Mouse (Mus musculus) hindbrain, embryonic 12.5 days (tissue): ENCODE data around the gene Wfdc12. TPM values are rescaled to one million over a fixed set of nuclear protein-coding genes. Genes with fewer than 3 reads are reported as not detected.
"Not testable (repeated sequence)": the region's sequence is repeated elsewhere in the genome, so short reads cannot be mapped to it uniquely, and the experiment has no call there.

Source experiments
- ATAC-seq: fragments of 200-750 bp; cut with Nextera tagmentation; 2 replicates; pipeline ENCODE4 v1.8.0; 2017; ENCODE audit warnings: moderate TSS enrichment; ENCODE audit not compliant: low FRiP score
- H3K27ac ChIP-seq: fragments of 300-500 bp; sonication (generic); 2 replicates; pipeline ENCODE4 v1.5.1; 2016; ENCODE audit warnings: mild to moderate bottlenecking
- H3K27me3 ChIP-seq: fragments of 300-500 bp; sonication (generic); 2 replicates; pipeline ENCODE4 v1.6.1; 2016; ENCODE audit warnings: mild to moderate bottlenecking
- H3K36me3 ChIP-seq: fragments of 300-500 bp; sonication (generic); 2 replicates; pipeline ENCODE4 v1.6.1; 2016; ENCODE audit warnings: mild to moderate bottlenecking
- H3K4me1 ChIP-seq: fragments of 300-500 bp; sonication (generic); 2 replicates; pipeline ENCODE4 v1.6.1; 2016
- H3K4me2 ChIP-seq: fragments of 300-500 bp; sonication (generic); replicated peaks from 2 replicates; pipeline ENCODE4 v1.6.1; 2016; ENCODE audit warnings: mild to moderate bottlenecking
- H3K4me3 ChIP-seq: fragments of 300-500 bp; sonication (generic); 2 replicates; pipeline ENCODE4 v1.5.1; 2016; ENCODE audit warnings: mild to moderate bottlenecking
- H3K9ac ChIP-seq: fragments of 300-500 bp; sonication (generic); 2 replicates; pipeline ENCODE4 v1.6.1; 2016; ENCODE audit warnings: mild to moderate bottlenecking, moderate library complexity
- H3K9me3 ChIP-seq: fragments of 300-500 bp; sonication (generic); replicated peaks from 2 replicates; pipeline ENCODE4 v1.6.1; 2016; ENCODE audit warnings: mild to moderate bottlenecking
- WGBS: fragments of 180-500 bp; shearing (Covaris S2); methylation state at CpG from one replicate; pipeline ENCODE4 v1.1.7; 2016; 5-methylcytosine and 5-hydroxymethylcytosine counted together
- polyA plus RNA-seq: library from polyadenylated mRNA; unstranded; fragments of >200 nt; fragmentation: Nextera tagmentation; extraction: Ambion mirVana; gene quantifications from 2 replicates; pipeline ENCODE4 v1.2.1, GENCODE M21; 2016

Wfdc12 gene
- 0.31 TPM in 1 of 2 replicates, not detected in the other for polyA plus RNA-seq

DNA sequence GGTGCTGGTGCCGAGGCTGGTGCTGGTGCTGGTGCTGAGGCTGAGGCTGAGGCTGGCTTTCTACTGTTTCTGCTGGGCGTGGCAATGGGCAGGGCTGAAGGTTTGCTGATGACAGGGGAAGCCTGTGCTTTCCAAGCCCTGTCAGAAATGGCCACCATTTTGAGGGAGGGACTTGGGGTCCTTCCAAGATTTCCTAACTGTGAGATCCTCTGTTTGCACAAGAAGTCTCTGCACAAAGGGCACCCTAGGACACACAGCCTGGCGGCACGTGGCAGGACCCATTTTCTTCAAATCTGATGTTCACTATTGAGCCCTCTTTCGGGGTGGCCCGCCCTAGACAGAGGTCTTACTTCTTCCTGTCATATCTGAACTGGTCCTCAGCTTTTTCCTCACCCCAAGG, at the start of gene Wfdc12:
Gene Wfdc12 (minus strand): TSS at position 33 of the 400 bp plus-strand sequence.
- Histone ChIP-seq H3K36me3 (no peaks in the 10 kb centered on the region), H3K27me3 (no peaks in the 10 kb centered on the region), H3K4me1 (no peaks in the 10 kb centered on the region), H3K9me3 (no peaks in the 10 kb centered on the region), H3K27ac (no peak within 1 kb of the TSS), H3K4me3 (no peak within 1 kb of the TSS), H3K9ac (no peak within 1 kb of the TSS), H3K4me2 (no peak within 1 kb of the TSS)
- ATAC-seq, result no peak
- WGBS, result 86% methylated on average over 6 of the region's 6 CpGs

DNA sequence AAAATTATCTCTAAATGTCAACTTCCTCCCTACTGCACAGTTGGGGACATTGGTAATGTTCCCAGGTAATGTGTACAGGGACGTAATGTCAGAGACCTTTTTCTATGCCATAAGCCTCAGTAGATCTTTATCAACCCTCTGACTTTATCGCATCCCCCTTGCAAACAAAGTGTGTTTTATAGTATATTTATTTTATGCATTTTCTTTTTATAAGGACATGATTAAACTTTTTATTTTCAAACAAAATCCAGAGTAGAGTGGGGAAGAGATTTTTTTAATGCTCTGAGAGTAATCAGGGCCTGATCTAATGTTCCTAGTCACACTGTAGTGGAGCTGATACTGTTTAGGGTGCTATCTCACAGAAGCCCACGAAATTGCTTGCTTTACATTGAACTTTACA, 48.0 kb upstream of the Wfdc12 start, which contains the start of gene Svs2:
Gene Svs2 (minus strand): TSS at position 101 of the 400 bp plus-strand sequence.
- no peak for ATAC-seq
- H3K9ac ChIP-seq, result no peak within 1 kb of the TSS
- H3K27me3 ChIP-seq, result no peaks in the 10 kb centered on the region
- no peak within 1 kb of the TSS for H3K4me3 ChIP-seq
- 0 out of 2 replicates have a peak, but pooled peaks cover 3% of the 10 kb centered on the region for H3K9me3 ChIP-seq
- no peaks in the 10 kb centered on the region for H3K36me3 ChIP-seq
- no peak within 1 kb of the TSS for H3K27ac ChIP-seq
- 91% methylated on average over 3 of the region's 3 CpGs for WGBS
- no peak within 1 kb of the TSS for H3K4me2 ChIP-seq
- H3K4me1 ChIP-seq, result no peaks in the 10 kb centered on the region

- H3K9ac ChIP-seq, result no peak overlapping the region
- no peak for ATAC-seq
These were observed 42.3 kb upstream of the Wfdc12 start for GRCm38 (mm10) chr2:164232671-164233070.

GRCm38 (mm10) chr2:164228361-164229070, 38.1 kb upstream of the Wfdc12 start:
- Histone ChIP-seq H3K36me3 (no peaks in the 10 kb centered on the region), H3K4me1 (no peaks in the 10 kb centered on the region), H3K27me3 (no peaks in the 10 kb centered on the region), H3K9ac (no peak overlapping the region), H3K27ac (no peak overlapping the region), H3K4me2 (no peak overlapping the region), H3K9me3 (no peaks in the 10 kb centered on the region), H3K4me3 (no peak overlapping the region)
- WGBS, result 88% methylated on average over 8 of the region's 8 CpGs
- no peak for ATAC-seq

More at GRCm38 (mm10) chr2:164232671-164233070, 42.3 kb upstream of the Wfdc12 start:
- Histone ChIP-seq H3K4me1 (no peaks in the 10 kb centered on the region), H3K27me3 (no peaks in the 10 kb centered on the region), H3K4me2 (no peak overlapping the region), H3K4me3 (no peak overlapping the region), H3K36me3 (no peaks in the 10 kb centered on the region), H3K27ac (no peak overlapping the region), H3K9me3 (no peaks in the 10 kb centered on the region)
- WGBS, result 91% methylated on average over 8 of the region's 8 CpGs

GRCm38 (mm10) chr2:164221522-164221921, 31.1 kb upstream of the Wfdc12 start, which contains the start of gene Wfdc15b:
Wfdc15b (minus strand) TSS chr2:164221660.
- ATAC-seq, result no peak
- H3K4me2 ChIP-seq, result no peak within 1 kb of the TSS
- no peaks in the 10 kb centered on the region for H3K36me3 ChIP-seq
- H3K4me3 ChIP-seq, result no peak within 1 kb of the TSS
- H3K27ac ChIP-seq, result no peak within 1 kb of the TSS
- H3K9ac ChIP-seq, result no peak within 1 kb of the TSS
- 80% methylated on average over 11 of the region's 11 CpGs for WGBS
- no peaks in the 10 kb centered on the region for H3K4me1 ChIP-seq
- H3K27me3 ChIP-seq, result no peaks in the 10 kb centered on the region
- no peaks in the 10 kb centered on the region for H3K9me3 ChIP-seq

DNA sequence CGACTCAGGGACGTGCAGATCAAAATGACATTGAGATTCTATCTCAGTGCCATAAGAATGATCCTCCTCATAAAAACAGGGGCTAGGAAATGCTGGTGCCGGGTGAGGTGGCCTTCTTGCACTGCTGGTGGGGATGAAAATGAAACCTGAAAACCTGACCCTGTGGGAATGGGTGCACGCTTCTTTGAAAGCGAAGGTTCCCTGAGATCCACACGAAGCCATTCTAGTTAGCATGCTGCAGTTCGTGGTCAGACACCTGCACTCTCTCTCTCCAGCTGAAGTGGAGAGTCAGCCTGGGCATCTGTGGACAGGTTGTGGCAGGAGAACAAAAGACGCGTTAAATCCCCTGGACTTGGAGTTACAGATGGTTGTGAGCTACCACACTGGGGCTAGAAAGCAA, 28.9 kb upstream of the Wfdc12 start:
- H3K36me3 ChIP-seq, result no peaks in the 10 kb centered on the region
- no peaks in the 10 kb centered on the region for H3K4me1 ChIP-seq
- no peak for ATAC-seq
- H3K27me3 ChIP-seq, result no peaks in the 10 kb centered on the region
- WGBS, result 90% methylated on average over 9 of the region's 9 CpGs
- no peak overlapping the region for H3K27ac ChIP-seq
- no peak overlapping the region for H3K4me3 ChIP-seq
- H3K9ac ChIP-seq, result no peak overlapping the region
- H3K4me2 ChIP-seq, result no peak overlapping the region
- H3K9me3 ChIP-seq, result no peaks in the 10 kb centered on the region

GRCm38 (mm10) chr2:164212711-164213110, 22.3 kb upstream of the Wfdc12 start:
- 94% methylated on average over 5 of the region's 5 CpGs for WGBS
- H3K36me3 ChIP-seq, result no peaks in the 10 kb centered on the region
- no peak for ATAC-seq
- H3K9me3 ChIP-seq, result no peaks in the 10 kb centered on the region
- no peak overlapping the region for H3K4me2 ChIP-seq
- H3K9ac ChIP-seq, result no peak overlapping the region
- no peak overlapping the region for H3K4me3 ChIP-seq
- no peaks in the 10 kb centered on the region for H3K27me3 ChIP-seq
- no peak overlapping the region for H3K27ac ChIP-seq
- no peaks in the 10 kb centered on the region for H3K4me1 ChIP-seq

DNA sequence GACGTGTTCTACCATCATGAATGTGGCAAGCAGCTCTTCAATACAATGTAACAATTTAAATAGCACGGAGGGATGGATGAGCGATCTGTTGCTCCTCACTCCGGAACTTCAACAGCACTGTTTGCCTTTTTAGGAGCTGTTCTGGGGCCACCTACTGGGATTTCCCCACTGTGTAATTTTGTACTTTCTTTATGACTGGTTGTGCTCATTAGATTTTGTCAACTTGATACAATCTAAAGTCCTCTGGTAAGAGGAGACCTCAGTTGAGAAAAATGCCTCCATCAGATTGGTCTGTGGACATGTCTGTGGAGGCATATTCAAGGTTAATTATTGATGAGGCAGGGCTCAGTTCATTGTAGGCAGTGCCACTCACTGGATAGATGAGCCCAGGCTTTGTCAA, 20.5 kb upstream of the Wfdc12 start:
- no peak for ATAC-seq
- no peaks in the 10 kb centered on the region for H3K27me3 ChIP-seq
- 79% methylated on average over 4 of the region's 4 CpGs for WGBS
- no peak overlapping the region for H3K4me2 ChIP-seq
- no peaks in the 10 kb centered on the region for H3K36me3 ChIP-seq
- no peak overlapping the region for H3K27ac ChIP-seq
- no peak overlapping the region for H3K9ac ChIP-seq
- H3K4me1 ChIP-seq, result no peaks in the 10 kb centered on the region
- H3K9me3 ChIP-seq, result no peaks in the 10 kb centered on the region
- no peak overlapping the region for H3K4me3 ChIP-seq

DNA sequence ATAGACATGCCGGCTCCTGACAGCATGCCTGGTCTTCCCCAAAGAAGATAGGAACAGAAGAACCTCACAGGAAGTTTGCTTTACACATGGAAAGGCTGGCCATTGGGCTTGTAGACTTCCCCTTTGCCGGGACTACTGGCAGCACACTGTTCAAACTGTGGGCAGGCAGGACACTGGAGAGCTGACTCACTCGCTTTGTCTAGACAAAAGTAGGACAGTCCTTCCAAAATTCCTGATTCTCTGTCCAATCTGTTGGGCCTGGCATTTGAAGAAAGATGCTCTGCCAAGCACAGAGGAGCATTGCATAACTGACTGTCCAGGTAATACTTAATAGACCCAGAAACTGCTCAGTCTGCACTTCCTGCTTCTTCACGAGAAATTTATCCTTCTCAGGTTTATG, 16.3 kb upstream of the Wfdc12 start:
- no peak for ATAC-seq
- no peak overlapping the region for H3K27ac ChIP-seq
- H3K4me1 ChIP-seq, result no peaks in the 10 kb centered on the region
- H3K9ac ChIP-seq, result no peak overlapping the region
- WGBS, result 86% methylated on average over 4 of the region's 4 CpGs
- H3K27me3 ChIP-seq, result no peaks in the 10 kb centered on the region
- H3K9me3 ChIP-seq, result no peaks in the 10 kb centered on the region
- no peaks in the 10 kb centered on the region for H3K36me3 ChIP-seq
- no peak overlapping the region for H3K4me3 ChIP-seq
- H3K4me2 ChIP-seq, result no peak overlapping the region

DNA sequence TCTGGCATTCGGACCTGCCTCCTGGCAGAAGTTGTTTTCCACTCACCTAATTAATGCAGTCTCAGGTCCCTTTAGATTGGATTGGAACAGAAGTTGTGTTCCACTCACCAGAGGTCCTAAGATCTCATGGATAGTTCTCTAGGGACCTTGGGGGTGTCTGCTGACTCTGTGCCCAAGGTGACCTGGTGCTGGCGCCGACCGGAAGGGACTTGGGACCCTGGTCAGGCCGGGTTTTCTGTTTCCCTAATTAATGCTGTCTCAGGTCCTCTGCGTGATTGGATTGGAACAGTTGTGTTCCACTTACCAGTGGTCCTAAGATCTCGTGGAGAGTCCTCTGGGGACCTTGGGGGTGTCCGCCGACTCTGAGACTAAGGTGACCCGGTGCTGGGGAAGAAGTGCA, 15.6 kb upstream of the Wfdc12 start:
- not testable (repeated sequence) for H3K4me1 ChIP-seq, H3K4me3 ChIP-seq, H3K4me2 ChIP-seq, H3K9ac ChIP-seq, ATAC-seq, H3K9me3 ChIP-seq, H3K36me3 ChIP-seq, H3K27me3 ChIP-seq, H3K27ac ChIP-seq
- 93% methylated on average over 10 of the region's 10 CpGs for WGBS

GRCm38 (mm10) chr2:164199626-164200327, 9.4 kb upstream of the Wfdc12 start, which contains the start of gene Wfdc15a:
Wfdc15a (minus strand) TSS chr2:164200130.
- no peaks in the 10 kb centered on the region for H3K9me3 ChIP-seq
- no peaks in the 10 kb centered on the region for H3K27me3 ChIP-seq
- H3K4me2 ChIP-seq, result no peak within 1 kb of the TSS
- no peaks in the 10 kb centered on the region for H3K4me1 ChIP-seq
- H3K27ac ChIP-seq, result no peak within 1 kb of the TSS
- WGBS, result 77% methylated on average over 20 of the region's 20 CpGs
- no peaks in the 10 kb centered on the region for H3K36me3 ChIP-seq
- ATAC-seq, result no peak
- H3K4me3 ChIP-seq, result no peak within 1 kb of the TSS
- no peak within 1 kb of the TSS for H3K9ac ChIP-seq

DNA sequence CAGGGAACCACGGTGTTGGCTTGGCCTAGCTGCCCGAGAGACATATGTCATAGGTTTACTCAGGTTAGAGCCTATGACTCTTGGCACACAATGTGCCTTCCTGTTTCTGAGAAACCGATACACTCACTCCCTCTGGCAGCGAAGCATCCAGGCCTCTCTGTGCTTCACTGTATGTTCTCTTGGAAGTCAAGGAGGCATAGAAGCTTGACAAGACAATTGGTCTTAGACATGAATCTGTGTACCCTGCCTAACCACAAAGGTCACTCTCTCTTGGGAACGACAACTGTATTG, 6.2 kb upstream of the Wfdc12 start:
- 87% methylated on average over 5 of the region's 5 CpGs for WGBS
- Histone ChIP-seq H3K4me2 (no peak overlapping the region), H3K9ac (no peak overlapping the region), H3K4me3 (no peak overlapping the region), H3K36me3 (no peaks in the 10 kb centered on the region), H3K27me3 (no peaks in the 10 kb centered on the region), H3K9me3 (no peaks in the 10 kb centered on the region), H3K4me1 (no peaks in the 10 kb centered on the region), H3K27ac (no peak overlapping the region)
- ATAC-seq, result no peak
